Mouse (Mus musculus) myocyte (in vitro differentiated cells): ENCODE results near the gene Chrnb1. TPM values are rescaled to one million over a fixed set of nuclear protein-coding genes. Genes with fewer than 3 reads are reported as not detected.

Experiments
- H3K27me3 ChIP-seq: one replicate; pipeline ENCODE4 v1.6.1; 2011; ENCODE audit not compliant: control insufficient read depth, insufficient read depth, insufficient read length
- H3K36me3 ChIP-seq: one replicate; pipeline ENCODE4 v1.6.1; 2011; ENCODE audit not compliant: control insufficient read depth, insufficient read depth
- H3K4me2 ChIP-seq: one replicate; pipeline ENCODE4 v1.6.1; 2011; ENCODE audit warnings: low read depth, control low read depth
- H3K4me3 ChIP-seq: one replicate; pipeline ENCODE4 v1.5.1; 2011; ENCODE audit warnings: mild to moderate bottlenecking, control low read depth, moderate library complexity
- H3K79me2 ChIP-seq: one replicate; pipeline ENCODE4 v1.6.1; 2011; ENCODE audit not compliant: control insufficient read depth, insufficient read depth
- H3ac ChIP-seq: one replicate; pipeline ENCODE4 v1.6.1; 2011; ENCODE audit not compliant: control insufficient read depth, insufficient read length
- CEBPB ChIP-seq: IDR thresholded peaks from 2 replicates; pipeline ENCODE4 v1.6.1; 2011; ENCODE audit warnings: mild to moderate bottlenecking, moderate library complexity; ENCODE audit not compliant: poor library complexity, insufficient read depth, severe bottlenecking
- E2F4 ChIP-seq: IDR thresholded peaks from one replicate; pipeline ENCODE4 v1.6.1; 2011; ENCODE audit warnings: mild to moderate bottlenecking, control low read depth, moderate library complexity; ENCODE audit not compliant: insufficient read depth
- MAX ChIP-seq: IDR thresholded peaks from one replicate; pipeline ENCODE4 v1.6.1; 2011; ENCODE audit warnings: low read depth, mild to moderate bottlenecking, control low read depth
- MYOD1 ChIP-seq, 3 experiments: IDR thresholded peaks; one replicate each; pipeline ENCODE4 v1.6.1; 2011; ENCODE audit warnings: control low read depth in 2 of 3, low read depth in 2 of 3, mild to moderate bottlenecking in 2 of 3, moderate library complexity in 1 of 3; ENCODE audit not compliant: insufficient read length in 2 of 3, control insufficient read depth in 1 of 3
- MYOG ChIP-seq, 3 experiments: IDR thresholded peaks; one replicate each; pipeline ENCODE4 v1.6.1; 2011; ENCODE audit warnings: control low read depth in 2 of 3, low read depth in 2 of 3, mild to moderate bottlenecking in 2 of 3; ENCODE audit not compliant: insufficient read length in 2 of 3, control insufficient read depth in 1 of 3, insufficient read depth in 1 of 3
- POLR2A ChIP-seq: IDR thresholded peaks from one replicate; pipeline ENCODE4 v1.6.1; 2011; ENCODE audit warnings: low read depth, mild to moderate bottlenecking, control low read depth, moderate library complexity; ENCODE audit not compliant: insufficient read length
- POLR2AphosphoS2 ChIP-seq: IDR thresholded peaks from one replicate; pipeline ENCODE4 v1.6.1; 2011; ENCODE audit warnings: low read depth, control low read depth; ENCODE audit not compliant: insufficient read length
- REST ChIP-seq: IDR thresholded peaks from one replicate; pipeline ENCODE4 v1.6.1; 2011; ENCODE audit warnings: mild to moderate bottlenecking, control low read depth, moderate library complexity; ENCODE audit not compliant: insufficient read depth, insufficient read length
- SRF ChIP-seq: IDR thresholded peaks from one replicate; pipeline ENCODE4 v1.6.1; 2011; ENCODE audit warnings: low read depth; ENCODE audit not compliant: control insufficient read depth, insufficient read length
- TCF12 ChIP-seq: IDR thresholded peaks from one replicate; pipeline ENCODE4 v1.6.1; 2011; ENCODE audit warnings: mild to moderate bottlenecking, control low read depth; ENCODE audit not compliant: poor library complexity, insufficient read depth, severe bottlenecking
- TCF3 ChIP-seq: IDR thresholded peaks from one replicate; pipeline ENCODE4 v1.6.1; 2011; ENCODE audit warnings: low read depth, control low read depth; ENCODE audit not compliant: insufficient read length
- USF1 ChIP-seq: IDR thresholded peaks from one replicate; pipeline ENCODE4 v1.6.1; 2011; ENCODE audit warnings: low read depth, mild to moderate bottlenecking, control low read depth, moderate library complexity
- polyA plus RNA-seq: library from polyadenylated mRNA; unstranded; fragments of >200 nt; fragmentation: generic; extraction: Trizol; gene quantifications from one replicate; pipeline ENCODE4 v1.2.1, GENCODE M21; 2012; ENCODE audit warnings: missing spikeins

The Chrnb1 gene
- polyA plus RNA-seq, 1 experiment = 95.3 TPM

GRCm38 (mm10) chr11:69751635-69752034, 44.1 kb downstream of the Chrnb1 start:
- H3ac ChIP-seq = no peak overlapping the region
- H3K36me3 ChIP-seq = peaks cover 10% of the 10 kb centered on the region
- peak overlapping the region; percentile 51 for H3K4me2 ChIP-seq
- TF ChIP-seq USF1 (no peak), REST (no peak), POLR2A (no peak), TCF12 (no peak), TCF3 (no peak), E2F4 (no peak), POLR2AphosphoS2 (no peak), SRF (no peak), MYOD1 (IDR thresholded peaks at IDR 0.05; ENCODE audit: control insufficient read depth in 1 of 3, insufficient read length in 2 of 3, low read depth in 2 of 3) (no peak), MYOG (IDR thresholded peaks at IDR 0.05; ENCODE audit: control insufficient read depth in 1 of 3, insufficient read depth in 1 of 3, insufficient read length in 2 of 3, low read depth in 2 of 3) (no peak), MAX (no peak), CEBPB (no peak)
- H3K27me3 ChIP-seq = no peaks in the 10 kb centered on the region
- H3K79me2 ChIP-seq = peaks cover 88% of the 10 kb centered on the region
- H3K4me3 ChIP-seq = no peak overlapping the region

Other genes with a start within 250 kb of the Chrnb1 start
- gene Dnah2, start 246.8 kb downstream of the Chrnb1 start, polyA plus RNA-seq = 0.24 TPM
- gene Efnb3, start 235.7 kb downstream of the Chrnb1 start, polyA plus RNA-seq = 0.36 TPM
- 9.1 TPM for gene Wrap53, start 215.7 kb downstream of the Chrnb1 start, polyA plus RNA-seq
- 119 TPM for gene Trp53, start 215.6 kb downstream of the Chrnb1 start, polyA plus RNA-seq
- 6.6 TPM for gene Atp1b2, start 190.0 kb downstream of the Chrnb1 start, polyA plus RNA-seq
- gene Shbg, start 178.0 kb downstream of the Chrnb1 start, polyA plus RNA-seq = 0.05 TPM
- 3.6 TPM for gene Sat2, start 173.9 kb downstream of the Chrnb1 start, polyA plus RNA-seq
- gene Fxr2, start 163.0 kb downstream of the Chrnb1 start, polyA plus RNA-seq = 104 TPM
- gene Sox15, start 140.6 kb downstream of the Chrnb1 start, polyA plus RNA-seq = 0.07 TPM
- 39.1 TPM for gene Mpdu1, start 133.3 kb downstream of the Chrnb1 start, polyA plus RNA-seq
- 0.96 TPM for gene Cd68, start 129.8 kb downstream of the Chrnb1 start, polyA plus RNA-seq
- 553 TPM for gene Eif4a1, start 123.5 kb downstream of the Chrnb1 start, polyA plus RNA-seq
- 70.5 TPM for gene Senp3, start 113.9 kb downstream of the Chrnb1 start, polyA plus RNA-seq
- 0.07 TPM for gene Tnfsf13, start 110.2 kb downstream of the Chrnb1 start, polyA plus RNA-seq
- 5.5 TPM for gene Tnfsf12, start 100.1 kb downstream of the Chrnb1 start, polyA plus RNA-seq
- gene Tnfsfm13, start 99.8 kb downstream of the Chrnb1 start, polyA plus RNA-seq = 1.6 TPM
- 69.5 TPM for gene Polr2a, start 37.3 kb downstream of the Chrnb1 start, polyA plus RNA-seq
- gene Slc35g3, start 34.0 kb downstream of the Chrnb1 start, polyA plus RNA-seq = 0.26 TPM
- gene Zbtb4, start 30.0 kb downstream of the Chrnb1 start, polyA plus RNA-seq = 9.4 TPM
- 17.5 TPM for gene Fgf11, start 5.9 kb upstream of the Chrnb1 start, polyA plus RNA-seq
- 0.61 TPM for gene Tmem102, start 9.7 kb upstream of the Chrnb1 start, polyA plus RNA-seq
- 0.02 TPM for gene Gm39566, start 19.4 kb upstream of the Chrnb1 start, polyA plus RNA-seq
- not detected for gene Spem2, start 22.5 kb upstream of the Chrnb1 start, polyA plus RNA-seq
- gene Spem1, start 26.2 kb upstream of the Chrnb1 start, polyA plus RNA-seq = 0.05 TPM
- gene Nlgn2, start 41.8 kb upstream of the Chrnb1 start, polyA plus RNA-seq = 12.8 TPM
- gene Tmem256, start 42.6 kb upstream of the Chrnb1 start, polyA plus RNA-seq = 259 TPM
- gene Plscr3, start 50.4 kb upstream of the Chrnb1 start, polyA plus RNA-seq = 91.9 TPM
- not detected for gene Tnk1, start 62.8 kb upstream of the Chrnb1 start, polyA plus RNA-seq
- not detected for gene Tmem95, start 82.1 kb upstream of the Chrnb1 start, polyA plus RNA-seq
- gene Kctd11, start 85.5 kb upstream of the Chrnb1 start, polyA plus RNA-seq = 24.5 TPM
- 1.4 TPM for gene Acap1, start 99.6 kb upstream of the Chrnb1 start, polyA plus RNA-seq
- gene 2810408A11Rik, start 105.0 kb upstream of the Chrnb1 start, polyA plus RNA-seq = 3.0 TPM
- 42.2 TPM for gene Neurl4, start 105.1 kb upstream of the Chrnb1 start, polyA plus RNA-seq
- 38.0 TPM for gene Gps2, start 117.9 kb upstream of the Chrnb1 start, polyA plus RNA-seq
- gene Eif5a, start 126.0 kb upstream of the Chrnb1 start, polyA plus RNA-seq = 1,243 TPM
- 0.12 TPM for gene Ybx2, start 139.9 kb upstream of the Chrnb1 start, polyA plus RNA-seq
- gene Slc2a4, start 152.2 kb upstream of the Chrnb1 start, polyA plus RNA-seq = 14.1 TPM
- gene Cldn7, start 168.8 kb upstream of the Chrnb1 start, polyA plus RNA-seq = not detected
- 146 TPM for gene Ctdnep1, start 185.2 kb upstream of the Chrnb1 start, polyA plus RNA-seq
- 91.5 TPM for gene Elp5, start 186.6 kb upstream of the Chrnb1 start, polyA plus RNA-seq
- 530 TPM for gene Gabarap, start 195.2 kb upstream of the Chrnb1 start, polyA plus RNA-seq
- gene Phf23, start 199.8 kb upstream of the Chrnb1 start, polyA plus RNA-seq = 58.6 TPM
- 24.3 TPM for gene Dvl2, start 204.7 kb upstream of the Chrnb1 start, polyA plus RNA-seq
- 130 TPM for gene Acadvl, start 219.5 kb upstream of the Chrnb1 start, polyA plus RNA-seq
- 26.8 TPM for gene Dlg4, start 221.0 kb upstream of the Chrnb1 start, polyA plus RNA-seq